Mouse (Mus musculus) stomach, postnatal 0 days (tissue): ENCODE results near the gene Ghdc. TPM values are rescaled to one million over a fixed set of nuclear protein-coding genes. Genes with fewer than 3 reads are reported as not detected.

Experiments used
- ATAC-seq: fragments of 200-750 bp; cut with Nextera tagmentation; 2 replicates; pipeline ENCODE4 v1.8.0; 2017; ENCODE audit not compliant: low FRiP score, low TSS enrichment
- DNase-seq: peaks from one replicate; pipeline ENCODE4 v3.0.0-alpha.2; 2016; ENCODE audit warnings: low spot score
- H3K27ac ChIP-seq: fragments of 300-500 bp; sonication (generic); replicated peaks from 2 replicates; pipeline ENCODE4 v1.5.1; 2014; ENCODE audit warnings: mild to moderate bottlenecking, control low read depth
- H3K27me3 ChIP-seq: fragments of 300-500 bp; sonication (generic); 2 replicates; pipeline ENCODE4 v1.6.1; 2014; ENCODE audit warnings: low read length; ENCODE audit not compliant: control insufficient read depth, insufficient read depth
- H3K36me3 ChIP-seq: fragments of 300-500 bp; sonication (generic); 2 replicates; pipeline ENCODE4 v1.6.1; 2014; ENCODE audit warnings: low read length, mixed read lengths; ENCODE audit not compliant: control insufficient read depth, insufficient read depth
- H3K4me1 ChIP-seq: fragments of 300-500 bp; sonication (generic); replicated peaks from 2 replicates; pipeline ENCODE4 v1.6.1; 2014; ENCODE audit warnings: antibody characterized with exemption; ENCODE audit not compliant: control insufficient read depth, insufficient read depth
- H3K4me2 ChIP-seq: fragments of 300-500 bp; sonication (generic); replicated peaks from 2 replicates; pipeline ENCODE4 v1.6.1; 2014; ENCODE audit warnings: low read depth, mild to moderate bottlenecking, control low read depth, moderate library complexity
- H3K4me3 ChIP-seq: fragments of 300-500 bp; sonication (generic); 2 replicates; pipeline ENCODE4 v1.5.1; 2014; ENCODE audit warnings: low read depth, low read length, control low read depth
- H3K9ac ChIP-seq: fragments of 300-500 bp; sonication (generic); 2 replicates; pipeline ENCODE4 v1.6.1; 2014; ENCODE audit warnings: mild to moderate bottlenecking, low read length, control low read depth, mixed read lengths
- H3K9me3 ChIP-seq: fragments of 300-500 bp; sonication (generic); 2 replicates; pipeline ENCODE4 v1.6.1; 2016; ENCODE audit warnings: low read length; ENCODE audit not compliant: control insufficient read depth
- CTCF ChIP-seq: IDR thresholded peaks from 2 replicates; pipeline ENCODE4 v1.5.1; 2016; ENCODE audit warnings: antibody characterized with exemption, low read depth, mild to moderate bottlenecking, moderate library complexity
- EP300 ChIP-seq: optimal IDR thresholded peaks from 2 replicates; pipeline ENCODE3; 2016; ENCODE audit warnings: antibody characterized with exemption
- WGBS: fragments of 180-500 bp; shearing (Covaris S2); extraction: QIAGEN DNeasy Blood & Tissue Kit; methylation state at CpG from one replicate; pipeline ENCODE4 v1.1.7; 2014; 5-methylcytosine and 5-hydroxymethylcytosine counted together
- polyA plus RNA-seq: library from polyadenylated mRNA; unstranded; fragments of >200 nt; fragmentation: Nextera tagmentation; extraction: Ambion mirVana; gene quantifications from 2 replicates; pipeline ENCODE4 v1.2.1, GENCODE M21; 2015

Gene Ghdc
- polyA plus RNA-seq, 1 experiment from 2014 or later = 3.9 TPM

- DNase-seq (no peak), ATAC-seq (no peak)
- Histone ChIP-seq H3K9me3 (no peaks in the 10 kb centered on the region), H3K27me3 (peaks cover 4% of the 10 kb centered on the region; the same call in 1 of the 2 replicates), H3K9ac (0 out of 2 replicates have a peak within 1 kb of the TSS, but pooled peaks have one; percentile 50), H3K4me1 (0 out of 2 replicates have a peak, but pooled peaks cover 6% of the 10 kb centered on the region), H3K4me3 (peak within 1 kb of the TSS; percentile 44), H3K27ac (no peak within 1 kb of the TSS), H3K4me2 (peak within 1 kb of the TSS; percentile 62), H3K36me3 (no peaks in the 10 kb centered on the region)
- no peak for TF ChIP-seq EP300
- TF ChIP-seq CTCF = no peak
- 90% methylated on average over 7 of the region's 7 CpGs for WGBS
Observed at GRCm38 (mm10) chr11:100762831-100763230, 7.9 kb downstream of the Ghdc start, which contains the start of gene Hcrt. Gene Hcrt (minus strand): TSS chr11:100762931.

GRCm38 (mm10) chr11:100761547-100762045, 9.2 kb downstream of the Ghdc start:
- no peak overlapping the region for H3K27ac ChIP-seq
- ATAC-seq = peak; percentile 74; the same call in 1 of the 2 replicates
- under 1% methylated on average over 27 of the region's 27 CpGs for WGBS
- H3K27me3 ChIP-seq = peaks cover 4% of the 10 kb centered on the region; the same call in 1 of the 2 replicates
- H3K4me3 ChIP-seq = peak overlapping the region; percentile 44
- no peak for TF ChIP-seq EP300
- TF ChIP-seq CTCF = peak; percentile 74
- peak overlapping the region; percentile 50; the same call in 1 of the 2 replicates for H3K9ac ChIP-seq
- H3K4me1 ChIP-seq = 0 out of 2 replicates have a peak, but pooled peaks cover 6% of the 10 kb centered on the region
- H3K4me2 ChIP-seq = peak overlapping the region; percentile 62
- no peaks in the 10 kb centered on the region for H3K9me3 ChIP-seq
- peak; percentile 90 for DNase-seq
- H3K36me3 ChIP-seq = no peaks in the 10 kb centered on the region

DNA sequence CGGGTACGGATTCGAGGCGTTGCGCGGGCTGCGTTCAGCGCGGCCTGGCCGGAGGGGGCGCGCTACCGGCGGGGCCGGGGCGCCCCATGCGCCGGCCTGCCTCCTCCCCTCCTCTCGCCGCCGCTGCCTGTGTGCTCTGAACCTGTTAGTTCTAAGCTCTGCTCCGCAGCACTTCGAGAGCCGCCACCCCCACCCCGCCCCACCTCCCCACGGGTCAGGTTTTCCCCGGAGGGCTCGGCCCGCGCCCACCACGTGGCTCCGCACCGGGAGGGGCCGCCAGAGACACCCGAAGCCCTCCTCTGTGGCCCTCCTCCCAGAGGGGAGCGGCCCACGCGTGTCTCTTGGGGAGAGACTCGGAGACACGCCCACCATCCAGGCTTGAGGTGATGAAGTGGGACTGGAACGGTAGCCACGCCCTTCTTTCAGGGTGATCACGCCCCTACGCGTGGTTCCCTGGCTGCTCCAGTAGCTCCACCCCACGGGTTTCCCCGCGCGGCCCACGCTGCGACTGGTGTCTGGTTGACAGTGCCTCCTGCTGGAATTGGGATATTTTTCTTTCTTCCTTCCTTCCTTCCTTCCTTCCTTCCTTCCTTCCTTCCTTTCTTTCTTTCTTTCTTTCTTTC, 11.0 kb downstream of the Ghdc start, which contains the start of gene Kcnh4:
Kcnh4 (minus strand) TSS at position 332 of the 623 bp plus-strand sequence.
- H3K4me2 ChIP-seq = peak within 1 kb of the TSS; percentile 49
- H3K9me3 ChIP-seq = no peaks in the 10 kb centered on the region
- 0 out of 2 replicates have a peak, but pooled peaks cover 6% of the 10 kb centered on the region for H3K4me1 ChIP-seq
- DNase-seq (peak; percentile 73), ATAC-seq (peak; percentile 36; the same call in 1 of the 2 replicates)
- no peak within 1 kb of the TSS for H3K9ac ChIP-seq
- peaks cover 4% of the 10 kb centered on the region; the same call in 1 of the 2 replicates for H3K27me3 ChIP-seq
- TF ChIP-seq EP300 (no peak), CTCF (peak; percentile 53)
- WGBS = under 1% methylated on average over 42 of the region's 51 CpGs
- H3K27ac ChIP-seq = no peak within 1 kb of the TSS
- no peaks in the 10 kb centered on the region for H3K36me3 ChIP-seq
- peak within 1 kb of the TSS; percentile 24 for H3K4me3 ChIP-seq

DNA sequence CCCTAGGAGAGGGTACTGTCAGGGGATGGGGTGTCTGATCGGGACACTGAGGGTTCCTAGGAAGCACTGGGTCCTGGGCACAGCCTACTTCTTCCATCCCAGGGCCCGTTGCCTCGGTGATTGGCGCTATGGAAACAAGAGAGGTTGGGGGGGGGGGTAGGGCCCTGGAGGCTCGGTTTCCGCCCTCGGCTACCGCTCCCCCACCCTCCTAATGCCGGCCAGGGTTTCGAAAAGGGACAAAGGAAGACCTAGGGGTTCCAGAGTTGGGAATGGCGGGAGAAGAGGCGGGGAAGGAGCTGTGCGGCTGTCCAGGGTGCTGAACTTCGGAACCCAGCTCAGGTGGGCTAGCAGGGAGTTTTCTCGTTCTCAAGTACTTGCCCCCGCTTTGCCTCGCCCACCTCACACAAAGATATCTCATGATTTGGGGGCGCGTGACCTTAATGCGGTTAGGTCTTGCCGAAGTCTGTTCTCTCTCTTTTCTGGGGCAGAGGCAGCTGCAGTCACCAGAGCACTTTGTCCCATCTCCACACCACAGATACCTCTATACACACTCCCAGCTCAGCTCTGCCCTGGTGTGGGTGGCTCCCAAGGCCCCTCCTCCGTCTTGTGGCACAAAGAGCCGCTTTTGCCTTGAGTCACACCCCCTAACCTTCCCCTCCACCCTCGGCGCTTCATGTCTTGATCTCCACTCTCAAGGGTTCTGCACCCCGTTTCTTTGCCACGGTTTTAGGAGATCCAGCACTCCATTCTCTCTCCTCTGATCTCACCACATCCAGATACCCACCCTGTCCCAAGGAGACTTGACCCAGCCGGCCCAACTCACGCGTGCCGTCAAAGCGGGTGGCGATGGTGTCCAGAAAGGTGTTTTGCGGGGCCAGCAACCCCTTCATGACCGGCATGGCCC, 11.8 kb downstream of the Ghdc start:
- ATAC-seq = no peak
- no peak overlapping the region for H3K9ac ChIP-seq
- peaks cover 4% of the 10 kb centered on the region; the same call in 1 of the 2 replicates for H3K27me3 ChIP-seq
- H3K9me3 ChIP-seq = no peaks in the 10 kb centered on the region
- DNase-seq = peak; percentile 67
- peak overlapping the region; percentile 49 for H3K4me2 ChIP-seq
- WGBS = 2% methylated on average over 35 of the region's 35 CpGs
- H3K4me3 ChIP-seq = 0 out of 2 replicates have a peak overlapping the region, but pooled peaks have one; percentile 24
- 0 out of 2 replicates have a peak, but pooled peaks cover 6% of the 10 kb centered on the region for H3K4me1 ChIP-seq
- H3K27ac ChIP-seq = no peak overlapping the region
- H3K36me3 ChIP-seq = no peaks in the 10 kb centered on the region
- TF ChIP-seq EP300 (no peak), CTCF (no peak)

DNA sequence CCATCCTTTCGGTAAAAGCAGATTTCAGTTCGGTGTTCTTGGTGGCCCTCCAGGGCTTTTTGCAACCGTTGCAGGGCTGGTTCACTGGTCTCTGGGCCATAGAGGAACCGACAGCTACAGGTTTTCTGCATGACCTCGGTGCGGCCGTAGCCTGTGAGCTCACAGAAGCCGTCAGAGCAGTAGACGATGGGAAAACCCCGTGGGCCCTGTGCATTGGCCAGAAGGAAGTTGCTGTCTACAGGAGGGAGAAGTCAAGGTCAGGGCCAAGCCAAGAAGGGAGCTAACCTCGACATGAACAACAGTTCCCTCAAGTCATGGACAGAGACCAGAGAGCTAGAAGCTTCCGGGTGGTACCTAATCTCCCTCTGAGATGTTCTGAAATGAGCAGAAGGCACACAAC, 13.2 kb downstream of the Ghdc start:
- Histone ChIP-seq H3K4me1 (0 out of 2 replicates have a peak, but pooled peaks cover 6% of the 10 kb centered on the region), H3K9me3 (no peaks in the 10 kb centered on the region), H3K36me3 (no peaks in the 10 kb centered on the region), H3K4me3 (no peak overlapping the region), H3K4me2 (no peak overlapping the region), H3K27ac (no peak overlapping the region), H3K27me3 (peaks cover 4% of the 10 kb centered on the region; the same call in 1 of the 2 replicates), H3K9ac (no peak overlapping the region)
- no peak for ATAC-seq
- WGBS = 89% methylated on average over 12 of the region's 12 CpGs
- DNase-seq = no peak
- TF ChIP-seq CTCF (no peak), EP300 (no peak)
